Mouse (Mus musculus): Measurements from ENCODE around the gene Irak3. TPM values are rescaled to one million over a fixed set of nuclear protein-coding genes. Genes with fewer than 3 reads are reported as not detected.

Irak3 gene
- total and polyA plus RNA-seq, 2 experiments from 2014 or later = 0.13 to 0.33 TPM

- 77% methylated on average over 16 of the region's 16 CpGs for WGBS
- Histone ChIP-seq H3K4me3 (ENCODE audit: low read depth, low read length) (no peak overlapping the region), H3K27me3 (ENCODE audit: insufficient read depth, low read length) (peaks cover 10% of the 10 kb centered on the region), H3K4me2 (ENCODE audit: low read depth) (no peak overlapping the region), H3K27ac (ENCODE audit: low read depth, low read length) (no peak overlapping the region), H3K4me1 (ENCODE audit: insufficient read depth) (no peaks in the 10 kb centered on the region), H3K9ac (no peak overlapping the region), H3K36me3 (ENCODE audit: insufficient read depth) (no peaks in the 10 kb centered on the region), H3K9me3 (ENCODE audit: low read length) (no peaks in the 10 kb centered on the region)
- no peak for ATAC-seq
- no peak for TF ChIP-seq CTCF (IDR thresholded peaks at IDR 0.05; ENCODE audit: low read depth)
- DNase-seq = no peak
Measured at GRCm38 (mm10) chr10:120202467-120203250, 729 bp upstream of the Irak3 start.

- no peak for ATAC-seq
- no peaks in the 10 kb centered on the region for H3K36me3 ChIP-seq (ENCODE audit: insufficient read depth)
- H3K9me3 ChIP-seq (ENCODE audit: low read length) = no peaks in the 10 kb centered on the region
Measured at GRCm38 (mm10) chr10:120201131-120201921, 604 bp downstream of the Irak3 start, which contains the start of gene Tmbim4. Tmbim4 (plus strand) TSS chr10:120201590.

GRCm38 (mm10) chr10:120197061-120197835 lies 4.7 kb downstream of the Irak3 start:
- no peak for TF ChIP-seq CTCF (IDR thresholded peaks at IDR 0.05; ENCODE audit: low read depth)
- H3K27me3 ChIP-seq (ENCODE audit: insufficient read depth, low read length) = peaks cover 8% of the 10 kb centered on the region
- no peak overlapping the region for H3K27ac ChIP-seq (ENCODE audit: low read depth, low read length)
- H3K4me2 ChIP-seq (ENCODE audit: low read depth) = no peak overlapping the region
- H3K4me1 ChIP-seq (ENCODE audit: insufficient read depth) = no peaks in the 10 kb centered on the region
- no peak overlapping the region for H3K4me3 ChIP-seq (ENCODE audit: low read depth, low read length)
- no peaks in the 10 kb centered on the region for H3K36me3 ChIP-seq (ENCODE audit: insufficient read depth)
- 80% methylated on average over 14 of the region's 14 CpGs for WGBS
- no peak for DNase-seq
- no peaks in the 10 kb centered on the region for H3K9me3 ChIP-seq (ENCODE audit: low read length)
- ATAC-seq = no peak
- H3K9ac ChIP-seq = no peak overlapping the region

More at GRCm38 (mm10) chr10:120201131-120201921, 604 bp downstream of the Irak3 start, which contains the start of gene Tmbim4:
- Histone ChIP-seq H3K4me2 (ENCODE audit: low read depth) (peak within 1 kb of the TSS; percentile 65), H3K9ac (0 out of 2 replicates have a peak within 1 kb of the TSS, but pooled peaks have one; percentile 33), H3K4me3 (ENCODE audit: low read depth, low read length) (peak within 1 kb of the TSS; percentile 37), H3K27ac (ENCODE audit: low read depth, low read length) (no peak within 1 kb of the TSS), H3K4me1 (ENCODE audit: insufficient read depth) (no peaks in the 10 kb centered on the region), H3K27me3 (ENCODE audit: insufficient read depth, low read length) (peaks cover 10% of the 10 kb centered on the region)
- TF ChIP-seq CTCF (IDR thresholded peaks at IDR 0.05; ENCODE audit: low read depth) = no peak
- no peak for DNase-seq
- 2% methylated on average over 65 of the region's 65 CpGs for WGBS

GRCm38 (mm10) chr10:120193255-120193654 lies 8.7 kb downstream of the Irak3 start:
- Histone ChIP-seq H3K27ac (ENCODE audit: low read depth, low read length) (no peak overlapping the region), H3K4me1 (ENCODE audit: insufficient read depth) (no peaks in the 10 kb centered on the region), H3K9me3 (ENCODE audit: low read length) (no peaks in the 10 kb centered on the region), H3K9ac (no peak overlapping the region), H3K4me3 (ENCODE audit: low read depth, low read length) (no peak overlapping the region), H3K4me2 (ENCODE audit: low read depth) (no peak overlapping the region), H3K36me3 (ENCODE audit: insufficient read depth) (no peaks in the 10 kb centered on the region), H3K27me3 (ENCODE audit: insufficient read depth, low read length) (no peaks in the 10 kb centered on the region)
- ATAC-seq = no peak
- TF ChIP-seq CTCF (IDR thresholded peaks at IDR 0.05; ENCODE audit: low read depth) = no peak
- no peak for DNase-seq
- WGBS = 96% methylated on average over 8 of the region's 8 CpGs

- H3K27ac ChIP-seq (ENCODE audit: low read depth, low read length) = no peak overlapping the region
- H3K9me3 ChIP-seq (ENCODE audit: low read length) = no peaks in the 10 kb centered on the region
- WGBS = 95% methylated on average over 4 of the region's 4 CpGs
- no peaks in the 10 kb centered on the region for H3K4me1 ChIP-seq (ENCODE audit: insufficient read depth)
- no peak overlapping the region for H3K4me2 ChIP-seq (ENCODE audit: low read depth)
- no peak overlapping the region for H3K4me3 ChIP-seq (ENCODE audit: low read depth, low read length)
- no peaks in the 10 kb centered on the region for H3K36me3 ChIP-seq (ENCODE audit: insufficient read depth)
- DNase-seq = no peak
- H3K27me3 ChIP-seq (ENCODE audit: insufficient read depth, low read length) = no peaks in the 10 kb centered on the region
- H3K9ac ChIP-seq = no peak overlapping the region
- TF ChIP-seq CTCF (IDR thresholded peaks at IDR 0.05; ENCODE audit: low read depth) = no peak
- no peak for ATAC-seq
Measured at GRCm38 (mm10) chr10:120192278-120192677, 9.7 kb downstream of the Irak3 start.

- WGBS = 78% methylated on average over 6 of the region's 6 CpGs
- H3K36me3 ChIP-seq (ENCODE audit: insufficient read depth) = no peaks in the 10 kb centered on the region
- H3K27ac ChIP-seq (ENCODE audit: low read depth, low read length) = no peak overlapping the region
- no peak for DNase-seq
- no peak for TF ChIP-seq CTCF (IDR thresholded peaks at IDR 0.05; ENCODE audit: low read depth)
- no peaks in the 10 kb centered on the region for H3K4me1 ChIP-seq (ENCODE audit: insufficient read depth)
- H3K9me3 ChIP-seq (ENCODE audit: low read length) = no peaks in the 10 kb centered on the region
- no peak overlapping the region for H3K9ac ChIP-seq
- no peak for ATAC-seq
- H3K27me3 ChIP-seq (ENCODE audit: insufficient read depth, low read length) = no peaks in the 10 kb centered on the region
- H3K4me2 ChIP-seq (ENCODE audit: low read depth) = no peak overlapping the region
- no peak overlapping the region for H3K4me3 ChIP-seq (ENCODE audit: low read depth, low read length)
Measured at GRCm38 (mm10) chr10:120191165-120191564, 10.8 kb downstream of the Irak3 start.
